Mouse (Mus musculus) hindbrain, embryonic 14.5 days (tissue): ENCODE measurements around the gene Ifit3b. TPM values are rescaled to one million over a fixed set of nuclear protein-coding genes. Genes with fewer than 3 reads are reported as not detected.
A peak's percentile ranks its signal among the peaks of the same experiment; 100 is the strongest.

Experiments used
- ATAC-seq: fragments of 200-750 bp; cut with Nextera tagmentation; 2 replicates; pipeline ENCODE4 v1.8.0; 2017; ENCODE audit warnings: moderate number of reproducible peaks, mild to moderate bottlenecking, moderate TSS enrichment, moderate library complexity; ENCODE audit not compliant: low FRiP score
- DNase-seq: peaks from one replicate; pipeline ENCODE4 v3.0.0-alpha.2; 2015; ENCODE audit warnings: low spot score
- H3K27ac ChIP-seq: fragments of 300-500 bp; sonication (generic); 2 replicates; pipeline ENCODE4 v1.5.1; 2014; ENCODE audit warnings: mild to moderate bottlenecking, moderate library complexity
- H3K27me3 ChIP-seq: fragments of 300-500 bp; sonication (generic); 2 replicates; pipeline ENCODE4 v1.6.1; 2014; ENCODE audit warnings: mild to moderate bottlenecking, low read length, mixed read lengths; ENCODE audit not compliant: control insufficient read depth, insufficient read depth
- H3K36me3 ChIP-seq: fragments of 300-500 bp; sonication (generic); replicated peaks from 2 replicates; pipeline ENCODE4 v1.6.1; 2014; ENCODE audit not compliant: control insufficient read depth, insufficient read depth
- H3K4me1 ChIP-seq: fragments of 300-500 bp; sonication (generic); replicated peaks from 2 replicates; pipeline ENCODE4 v1.6.1; 2014; ENCODE audit warnings: antibody characterized with exemption, low read length, mixed read lengths; ENCODE audit not compliant: control insufficient read depth, insufficient read depth
- H3K4me2 ChIP-seq: fragments of 300-500 bp; sonication (generic); replicated peaks from 2 replicates; pipeline ENCODE4 v1.6.1; 2014; ENCODE audit warnings: mild to moderate bottlenecking, moderate library complexity
- H3K4me3 ChIP-seq: fragments of 300-500 bp; sonication (generic); replicated peaks from 2 replicates; pipeline ENCODE4 v1.5.1; 2014; ENCODE audit warnings: mild to moderate bottlenecking, low read length
- H3K9ac ChIP-seq: fragments of 300-500 bp; sonication (generic); 2 replicates; pipeline ENCODE4 v1.6.1; 2014
- H3K9me3 ChIP-seq: fragments of 300-500 bp; sonication (generic); 2 replicates; pipeline ENCODE4 v1.6.1; 2016; ENCODE audit warnings: low read length; ENCODE audit not compliant: control insufficient read depth
- WGBS: fragments of 180-500 bp; shearing (Covaris S2); extraction: QIAGEN DNeasy Blood & Tissue Kit; methylation state at CpG from one replicate; pipeline ENCODE4 v1.1.7; 2014; 5-methylcytosine and 5-hydroxymethylcytosine counted together
- polyA plus RNA-seq: library from polyadenylated mRNA; unstranded; fragments of >200 nt; fragmentation: Nextera tagmentation; extraction: Ambion mirVana; gene quantifications from 2 replicates; pipeline ENCODE4 v1.2.1, GENCODE M21; 2014

The Ifit3b gene
- polyA plus RNA-seq, 1 experiment from 2014 or later = 0.52 TPM

GRCm38 (mm10) chr19:34662740-34663139 lies 55.0 kb downstream of the Ifit3b start:
- H3K4me2 ChIP-seq = peak overlapping the region; percentile 41
- ATAC-seq (no peak; the same call in 1 of the 2 replicates), DNase-seq (no peak)
- no peaks in the 10 kb centered on the region for H3K9me3 ChIP-seq
- peak overlapping the region; percentile 26; the same call in 1 of the 2 replicates for H3K4me3 ChIP-seq
- H3K36me3 ChIP-seq = no peaks in the 10 kb centered on the region
- no peak overlapping the region for H3K9ac ChIP-seq
- H3K4me1 ChIP-seq = 0 out of 2 replicates have a peak, but pooled peaks cover 3% of the 10 kb centered on the region
- whole genome bisulfite sequencing = 61% methylated on average over 4 of the region's 5 CpGs
- no peaks in the 10 kb centered on the region for H3K27me3 ChIP-seq
- H3K27ac ChIP-seq = no peak overlapping the region

Other genes with a start within 250 kb of the Ifit3b start
- gene Ch25h, start 132.8 kb upstream of the Ifit3b start, polyA plus RNA-seq = 0.27 and 0.55 TPM in 2 replicates
- 28.6 and 30.3 TPM in 2 replicates for gene Lipa, start 80.5 kb upstream of the Ifit3b start, polyA plus RNA-seq
- 5.8 and 8.1 TPM in 2 replicates for gene Ifit2, start 57.3 kb upstream of the Ifit3b start, polyA plus RNA-seq
- 0.80 and 1.1 TPM in 2 replicates for gene Ifit3, start 24.4 kb upstream of the Ifit3b start, polyA plus RNA-seq
- gene Ifit1bl1, start 6.0 kb upstream of the Ifit3b start, polyA plus RNA-seq = 1.4 and 1.7 TPM in 2 replicates
- 0.07 and 0.44 TPM in 2 replicates for gene Ifit1bl2, start 32.8 kb downstream of the Ifit3b start, polyA plus RNA-seq
- gene Ifit1, start 32.9 kb downstream of the Ifit3b start, polyA plus RNA-seq = 0.13 and 0.54 TPM in 2 replicates
- gene Slc16a12, start 139.3 kb downstream of the Ifit3b start, polyA plus RNA-seq = 4.4 TPM in 2 replicates